Mouse (Mus musculus) embryo, embryonic 11 days (tissue): ENCODE measurements around the gene B830017H08Rik.

Experiments
- DNase-seq: peaks from one replicate; pipeline ENCODE4 v3.0.0-alpha.2; 2015

Gene B830017H08Rik

DNA sequence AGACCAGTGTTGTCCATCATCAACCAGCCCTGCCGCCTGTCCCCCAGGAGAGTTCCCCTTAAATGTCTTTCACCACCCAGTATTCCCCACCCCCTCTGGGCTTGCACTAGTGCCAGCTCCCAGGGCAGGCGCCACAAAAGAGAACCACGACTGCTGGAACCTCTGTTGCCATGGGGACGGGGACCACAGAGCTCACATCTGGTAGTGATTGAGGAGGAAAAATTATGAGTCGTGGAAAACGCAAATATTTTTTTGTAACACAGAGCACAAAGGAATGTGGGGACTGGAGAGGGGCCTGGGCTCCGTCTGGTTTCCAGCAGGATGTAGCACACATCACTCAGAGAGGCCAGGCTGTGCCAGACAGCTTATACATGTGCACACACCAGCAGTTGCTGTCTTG lies 23.2 kb upstream of the B830017H08Rik start:
- DNase-seq = peak; percentile 88

DNA sequence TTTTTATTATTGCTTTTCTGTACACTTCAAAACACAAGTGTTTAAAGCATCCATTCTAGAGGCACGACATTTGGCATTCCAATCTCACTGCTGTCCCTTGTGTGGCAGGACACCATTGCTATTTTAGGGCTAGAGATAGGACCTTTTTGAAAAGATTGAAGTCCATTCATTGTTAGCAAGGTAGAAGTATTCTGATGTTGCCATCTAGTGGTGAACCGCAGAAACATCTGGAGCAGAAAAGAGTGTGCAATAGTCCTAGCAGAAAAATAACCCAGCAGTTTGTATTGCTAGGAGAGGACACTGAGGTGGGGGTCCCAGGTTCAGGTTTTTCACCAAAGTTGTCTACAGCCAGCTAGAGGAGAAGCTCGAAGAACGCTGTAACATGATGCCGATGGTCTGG lies 20.8 kb upstream of the B830017H08Rik start:
- DNase-seq = peak; percentile 74

DNA sequence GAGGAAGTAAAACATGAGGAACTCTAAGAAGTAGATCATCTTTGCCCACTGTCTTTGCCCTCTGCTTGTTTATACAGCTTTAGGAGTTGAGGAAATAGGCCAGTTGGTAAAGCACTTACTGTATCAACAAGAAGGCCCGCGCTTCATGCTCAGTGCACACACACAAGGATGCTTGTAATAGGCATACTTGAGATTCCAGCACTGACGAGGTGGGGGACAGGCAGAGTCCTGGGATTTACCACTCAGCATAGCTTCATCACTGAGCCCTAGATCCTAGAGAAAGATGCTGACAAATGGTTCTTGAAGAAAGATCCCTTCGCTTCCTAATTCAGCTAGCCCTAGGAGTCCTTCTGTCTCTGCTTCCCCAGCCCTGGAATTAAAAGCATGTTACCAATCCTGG lies 19.7 kb upstream of the B830017H08Rik start:
- no peak for DNase-seq

DNA sequence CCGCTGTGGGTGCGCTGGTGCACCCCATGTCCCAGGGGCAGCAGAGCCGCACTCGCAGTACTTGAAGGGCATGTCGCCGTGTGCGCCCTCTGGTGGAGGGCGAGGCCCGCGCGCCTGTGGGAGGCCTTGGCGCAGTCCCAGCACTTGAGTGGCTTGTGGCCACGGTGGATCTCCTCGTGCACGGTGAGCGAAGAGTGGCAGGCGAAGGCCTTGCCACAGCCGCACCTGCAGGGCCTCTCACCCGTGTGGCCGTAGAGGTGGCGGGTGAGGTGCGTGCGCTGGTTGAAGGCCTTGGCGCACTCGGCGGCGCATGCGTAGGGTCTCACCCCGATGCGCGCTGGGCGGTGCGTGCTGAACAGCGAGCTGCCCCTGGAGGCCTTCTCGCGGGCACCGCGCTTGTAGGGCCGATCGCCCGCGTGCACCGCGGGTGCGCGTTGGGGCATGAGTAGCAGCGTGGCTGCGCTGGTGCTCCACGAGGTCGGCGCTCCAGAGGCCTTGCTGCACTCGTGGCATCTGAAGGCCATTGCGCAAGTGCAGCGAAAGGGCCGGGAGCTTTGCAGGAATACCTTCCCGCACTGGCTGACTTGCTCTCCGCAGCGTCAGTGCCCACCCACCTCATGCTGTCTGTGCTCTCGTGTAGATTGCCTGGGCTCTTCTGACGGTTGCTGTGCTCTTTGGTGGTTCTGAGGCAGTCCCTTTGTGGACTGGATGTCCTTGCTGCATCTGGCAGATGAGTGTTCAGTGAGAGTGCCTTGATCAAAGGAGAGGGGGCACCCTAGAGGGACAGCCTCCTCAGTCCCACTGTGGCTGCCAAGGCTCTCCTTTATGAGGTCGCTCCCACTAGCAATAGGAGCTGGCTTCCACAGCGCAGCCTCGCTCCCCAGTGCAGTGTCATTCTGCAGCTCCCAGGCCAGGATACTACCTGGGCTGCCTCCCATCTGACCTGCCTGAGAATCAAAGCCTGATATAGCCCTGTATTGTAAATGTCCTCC lies 17.2 kb upstream of the B830017H08Rik start:
- peak; percentile 92 for DNase-seq

DNA sequence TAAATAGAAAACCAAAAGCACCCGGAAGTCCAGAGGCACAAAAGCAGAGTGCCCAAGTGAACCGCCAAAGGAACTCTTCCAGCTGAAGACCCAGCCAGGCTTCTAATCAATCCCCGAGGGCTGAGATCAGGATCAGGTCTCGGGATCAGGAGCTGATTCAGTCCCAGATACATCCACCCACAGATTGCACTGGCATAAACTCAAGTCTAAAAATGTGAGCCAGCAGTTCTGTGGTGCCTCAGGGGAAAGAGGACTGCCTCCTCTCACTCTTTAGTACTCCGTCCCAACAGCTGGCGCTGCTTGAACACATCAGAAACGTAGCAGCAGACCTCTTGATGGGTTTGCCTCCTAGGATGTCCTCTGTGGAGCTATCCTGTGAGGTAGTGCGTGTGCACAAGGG lies 16.4 kb upstream of the B830017H08Rik start:
- no peak for DNase-seq

DNA sequence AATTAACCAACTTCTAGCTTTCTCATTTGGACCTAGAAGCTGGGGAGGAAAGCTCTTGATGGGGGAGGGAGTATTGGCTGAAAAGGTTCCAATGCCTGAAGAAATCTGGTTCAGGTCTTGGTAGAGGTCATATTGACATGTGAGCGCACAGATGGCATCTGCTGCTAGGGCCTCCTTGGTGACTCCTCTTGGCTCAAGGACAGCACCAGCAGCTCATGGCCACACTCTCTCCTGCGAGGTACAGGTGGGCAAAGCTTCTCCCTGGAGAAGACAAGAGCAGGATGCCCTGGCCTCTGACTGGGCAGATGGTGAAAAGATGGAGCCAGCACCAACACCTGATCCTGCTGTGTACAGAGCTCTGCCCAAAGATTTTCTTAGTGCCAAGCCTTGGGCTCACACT lies 6.4 kb upstream of the B830017H08Rik start:
- no peak for DNase-seq

DNA sequence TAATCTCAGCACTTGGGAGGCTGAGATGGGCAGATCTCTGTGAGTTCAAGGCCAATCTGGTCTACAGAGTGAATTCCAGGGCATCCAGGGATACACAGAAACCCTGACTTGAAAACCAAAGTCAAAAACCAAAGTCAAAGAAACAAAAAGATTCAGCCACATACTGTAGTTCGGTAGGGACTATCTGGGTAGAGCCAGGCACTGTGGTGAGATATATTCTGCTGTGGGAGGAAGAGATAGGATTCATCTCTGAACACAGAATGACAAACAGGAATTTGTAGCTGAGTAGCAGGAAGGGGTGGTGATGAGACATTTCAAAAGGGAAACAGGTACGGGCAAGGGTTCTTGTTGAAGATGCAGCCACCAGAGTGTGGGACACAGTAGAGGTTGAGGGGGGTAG lies 4.7 kb upstream of the B830017H08Rik start:
- DNase-seq = no peak

DNA sequence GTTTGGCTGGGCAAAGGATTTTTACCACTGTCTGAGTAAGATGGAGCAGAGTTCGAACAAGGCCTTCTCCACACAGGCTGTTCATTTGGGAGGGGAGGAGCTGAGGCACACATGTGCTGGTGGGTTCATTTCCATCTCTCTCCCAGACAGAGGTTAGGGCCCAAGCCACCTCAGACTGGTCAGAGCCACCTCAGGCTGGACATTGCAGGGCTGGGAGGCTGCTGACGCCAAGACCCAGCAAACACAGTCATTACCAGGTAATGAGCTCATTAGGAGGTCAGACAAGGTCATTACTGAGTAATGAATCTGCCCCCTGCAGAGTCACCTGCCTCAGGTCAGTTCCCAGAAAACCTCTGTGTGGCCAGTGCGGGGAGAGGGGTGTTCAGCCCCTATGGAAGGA lies 4.1 kb upstream of the B830017H08Rik start:
- DNase-seq = no peak

DNA sequence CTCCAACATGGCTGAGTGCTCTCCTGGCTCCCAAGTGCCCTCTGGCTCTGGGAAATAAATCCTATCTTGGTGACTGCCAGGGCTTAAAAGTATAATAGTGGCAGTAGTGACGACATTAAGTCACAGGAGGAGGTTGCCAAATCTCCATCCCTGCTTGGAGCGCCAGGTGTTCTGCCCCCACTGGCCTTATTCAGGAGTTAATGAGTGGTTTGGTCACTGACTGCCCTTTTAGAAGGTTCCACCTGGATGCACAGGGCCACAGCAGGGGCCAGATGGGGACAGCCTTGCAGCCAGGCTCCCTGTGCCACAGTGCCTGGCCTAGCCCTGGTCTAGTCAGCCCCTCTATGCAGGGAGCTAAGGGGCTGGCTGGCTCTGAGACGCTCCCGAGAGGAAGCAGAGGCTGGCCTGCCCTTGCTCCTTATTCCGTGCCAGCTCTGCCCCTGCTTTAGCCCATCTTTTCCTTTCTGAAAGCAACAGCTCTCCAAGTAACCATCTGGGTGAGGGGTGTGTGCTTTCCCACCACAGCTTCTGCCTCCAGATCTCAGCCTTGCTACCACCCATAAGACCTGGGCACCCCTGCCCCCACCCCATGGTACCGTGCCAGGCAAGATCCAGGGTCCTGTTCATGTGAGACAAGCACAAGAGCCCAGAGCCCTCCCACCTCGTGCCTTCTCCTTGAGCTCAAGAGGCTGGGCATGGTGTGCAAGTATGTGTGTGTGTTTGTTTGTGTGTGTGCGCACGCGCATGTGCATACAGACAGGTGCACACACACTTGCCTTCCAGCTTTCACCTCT lies 2.3 kb upstream of the B830017H08Rik start:
- no peak for DNase-seq

DNA sequence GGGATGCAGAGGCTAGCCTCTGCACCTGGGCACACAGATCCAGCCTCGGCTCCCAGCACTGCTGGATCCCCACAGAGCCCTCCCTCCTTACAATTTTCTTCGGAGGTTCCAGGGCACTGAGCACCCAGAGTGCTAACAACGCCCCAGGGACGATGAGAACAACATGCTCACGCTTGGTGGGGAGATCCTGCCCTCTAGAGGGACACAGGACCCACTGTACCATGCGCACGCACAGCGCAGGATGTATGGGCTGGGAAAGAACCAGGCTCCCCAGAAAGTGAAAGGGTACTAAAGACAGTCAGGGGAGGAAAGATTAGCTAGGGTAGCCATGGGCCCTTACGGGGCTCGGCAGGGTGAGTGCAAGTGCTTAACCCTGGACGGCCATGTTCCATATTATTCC lies 1.1 kb upstream of the B830017H08Rik start:
- DNase-seq = peak; percentile 53

DNA sequence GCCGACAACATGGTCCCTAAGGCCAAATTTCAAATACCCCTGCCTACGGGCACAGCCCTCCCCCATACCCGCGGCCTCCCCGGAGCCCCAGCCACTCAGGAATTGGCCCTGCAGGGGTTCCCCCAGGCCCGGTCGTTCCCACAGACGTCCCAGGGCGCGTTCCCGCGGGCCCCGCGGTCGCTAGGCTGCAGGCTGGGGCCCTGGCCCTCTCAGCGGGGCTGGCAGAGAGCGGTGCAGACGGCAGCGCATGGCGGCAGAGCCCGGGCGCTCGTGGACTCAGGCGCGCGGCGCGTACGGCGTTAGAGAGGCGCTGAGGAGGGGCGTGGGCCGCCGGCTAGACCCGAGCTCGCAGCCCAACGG lies 380 bp downstream of the B830017H08Rik start:
- DNase-seq = peak; percentile 65

DNA sequence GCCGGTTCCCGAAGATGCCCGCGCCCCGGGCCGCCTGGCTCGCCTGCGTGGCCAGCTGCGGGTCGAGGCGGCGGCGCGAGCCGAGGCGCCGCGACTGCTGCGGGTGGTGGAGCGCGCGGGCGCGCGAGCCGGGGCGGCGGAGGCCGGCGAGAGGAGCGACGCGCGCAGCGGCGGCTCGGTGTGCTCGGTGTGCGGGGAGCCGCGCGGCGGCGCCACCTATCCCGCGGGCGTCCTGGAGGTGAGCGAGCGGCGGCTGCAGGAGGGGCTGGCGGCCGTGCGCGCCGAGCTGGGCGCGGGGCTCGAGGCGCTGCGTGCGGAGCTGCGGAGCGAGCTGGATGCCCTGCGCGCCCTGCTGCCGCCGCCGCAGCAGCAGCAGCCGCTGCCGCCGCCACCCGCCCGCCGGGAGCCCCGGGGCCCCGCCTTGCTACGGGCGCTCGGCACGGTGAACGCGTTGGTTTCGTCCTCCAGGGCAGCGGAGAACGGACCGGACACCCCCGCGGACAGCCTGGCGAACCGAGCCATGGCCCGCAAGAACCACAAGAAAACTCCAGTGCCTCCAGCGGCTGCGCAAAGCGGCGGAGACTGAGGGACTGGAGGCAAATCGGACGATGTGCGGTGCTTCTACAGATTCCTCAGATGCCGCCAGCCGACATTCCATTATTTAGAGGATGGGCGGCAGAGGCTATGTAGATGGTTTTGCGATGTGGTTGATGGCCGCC lies 919 bp downstream of the B830017H08Rik start:
- peak; percentile 69 for DNase-seq

DNA sequence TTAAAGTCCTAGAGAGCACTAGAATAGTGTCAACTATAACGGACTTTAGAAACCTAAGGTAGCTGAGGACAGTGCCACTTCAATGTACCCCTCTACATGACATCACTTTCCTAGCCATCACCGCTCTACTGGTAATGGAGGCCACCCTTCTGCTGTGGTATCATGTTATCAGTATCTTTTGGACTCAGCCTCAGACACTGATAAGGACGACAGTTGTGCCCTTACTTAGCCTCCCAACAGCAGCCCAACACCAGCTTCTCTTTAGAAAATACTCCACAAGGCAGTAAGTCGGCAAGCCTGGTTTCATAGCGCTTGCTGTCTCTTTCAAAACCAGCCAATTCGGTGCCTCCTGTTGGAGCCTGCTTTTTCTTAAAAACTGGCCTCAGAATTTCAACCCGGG lies 1.6 kb downstream of the B830017H08Rik start:
- no peak for DNase-seq

DNA sequence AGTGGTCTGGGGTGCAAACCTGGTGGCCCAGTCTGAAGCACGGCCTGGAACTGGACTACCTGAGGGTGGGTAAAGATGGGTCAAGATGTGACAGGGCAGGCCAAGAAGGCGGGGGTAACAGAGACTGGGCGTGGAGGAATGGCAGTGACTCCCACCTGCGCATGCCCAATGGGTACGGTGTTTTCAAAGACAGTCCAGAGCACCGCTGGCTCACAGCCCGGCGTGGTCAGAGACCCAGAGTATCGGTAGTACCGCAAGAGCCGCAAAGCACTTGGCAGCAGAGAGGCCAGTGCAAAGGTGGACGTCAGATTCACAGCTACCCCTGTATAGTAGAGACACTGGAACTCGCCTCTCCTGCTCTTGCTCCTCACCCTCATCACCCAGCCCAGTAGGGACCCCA lies 2.6 kb downstream of the B830017H08Rik start:
- no peak for DNase-seq

DNA sequence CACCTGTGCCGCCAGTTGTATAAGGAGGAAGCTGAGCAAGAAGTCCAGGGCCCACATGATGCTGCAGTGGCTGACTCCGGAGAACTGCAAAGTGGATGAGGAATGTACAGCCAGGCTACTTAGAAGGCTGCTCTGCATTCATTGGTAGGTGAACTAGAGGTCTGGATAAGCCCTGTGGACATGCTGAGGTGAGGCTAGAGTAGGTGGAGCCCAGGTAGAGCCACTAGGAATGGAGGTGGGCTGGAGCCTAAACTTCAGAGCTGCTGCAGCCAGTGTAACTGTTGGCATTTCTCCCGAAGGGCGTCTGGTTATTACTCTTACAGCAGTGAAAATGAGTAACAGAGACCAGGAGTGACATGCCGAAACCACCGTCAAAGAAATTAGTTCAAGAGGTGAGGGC lies 5.1 kb downstream of the B830017H08Rik start, which contains the start of gene Car15:
Gene Car15 (minus strand): TSS at position 314 of the 400 bp plus-strand sequence.
- DNase-seq = no peak

DNA sequence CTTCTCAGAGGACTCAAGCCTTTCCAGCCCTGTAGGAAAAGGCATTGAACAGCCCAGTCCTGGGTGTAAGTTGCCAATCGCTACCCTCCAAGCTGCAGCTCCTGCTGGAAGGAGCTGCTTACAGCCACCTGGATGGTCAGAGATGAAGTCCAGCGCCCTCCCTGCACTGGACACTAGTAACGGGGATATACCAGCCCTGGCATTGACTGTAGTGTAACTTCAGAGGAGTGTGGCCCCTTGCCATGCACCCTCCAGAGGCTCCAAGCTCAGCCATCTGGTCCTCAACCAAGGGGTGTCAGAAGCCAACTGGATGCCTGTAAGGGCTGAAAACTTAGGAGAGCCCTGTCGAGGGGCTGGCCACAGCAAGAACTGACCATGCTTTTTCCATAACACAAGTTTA lies 7.1 kb downstream of the B830017H08Rik start:
- DNase-seq = no peak

DNA sequence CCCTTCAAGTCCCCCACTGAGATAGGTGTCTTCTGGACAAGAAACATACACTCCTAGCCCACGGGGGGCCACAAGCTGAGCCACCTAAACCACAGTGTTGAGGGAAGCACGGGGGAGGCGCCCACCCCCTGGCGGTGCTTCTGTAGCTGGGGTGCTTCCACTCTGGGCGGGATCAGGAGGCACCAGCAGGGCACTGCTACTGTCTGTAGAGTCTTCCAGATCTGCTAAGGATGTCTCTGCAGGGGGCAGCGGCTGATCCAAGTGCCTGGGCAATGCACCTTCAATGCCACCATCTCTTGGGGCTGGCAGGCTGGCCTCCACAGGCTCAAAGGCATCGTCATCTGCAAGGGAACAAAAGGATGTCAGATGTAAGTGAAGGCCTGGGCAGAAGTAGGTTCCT lies 9.5 kb downstream of the B830017H08Rik start:
- DNase-seq = no peak

DNA sequence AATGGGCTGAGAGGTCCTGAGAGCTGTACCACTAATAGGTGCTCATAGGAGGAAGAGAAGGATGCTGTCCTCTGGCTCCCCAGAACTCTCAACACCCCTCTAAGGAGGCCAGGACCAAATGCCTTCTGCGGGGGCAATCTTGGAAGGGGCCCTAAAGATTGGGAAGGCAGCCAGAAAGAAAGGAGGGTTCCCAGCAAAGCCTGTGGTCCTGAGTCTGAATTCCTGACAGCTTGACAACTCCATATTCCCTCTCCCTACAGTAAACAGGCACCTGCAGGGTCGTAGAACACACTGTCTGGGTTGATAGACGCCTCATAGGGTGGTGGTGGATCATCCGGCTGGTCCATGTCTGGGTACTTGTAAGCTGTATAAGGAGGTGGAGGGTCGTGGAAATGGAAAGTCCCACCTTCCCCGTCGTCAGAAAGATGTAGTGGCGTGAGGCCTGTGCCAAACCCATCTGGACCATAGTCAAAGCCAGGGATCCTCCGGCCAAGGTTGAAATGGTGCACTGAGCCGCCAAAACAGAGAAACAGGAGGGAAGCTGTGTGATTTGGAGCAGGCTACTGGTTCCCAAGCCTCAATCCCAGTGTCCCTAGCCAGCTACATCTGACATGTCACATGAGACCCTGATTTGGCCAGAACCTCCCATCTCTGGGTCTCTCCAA lies 10.9 kb downstream of the B830017H08Rik start:
- no peak for DNase-seq

DNA sequence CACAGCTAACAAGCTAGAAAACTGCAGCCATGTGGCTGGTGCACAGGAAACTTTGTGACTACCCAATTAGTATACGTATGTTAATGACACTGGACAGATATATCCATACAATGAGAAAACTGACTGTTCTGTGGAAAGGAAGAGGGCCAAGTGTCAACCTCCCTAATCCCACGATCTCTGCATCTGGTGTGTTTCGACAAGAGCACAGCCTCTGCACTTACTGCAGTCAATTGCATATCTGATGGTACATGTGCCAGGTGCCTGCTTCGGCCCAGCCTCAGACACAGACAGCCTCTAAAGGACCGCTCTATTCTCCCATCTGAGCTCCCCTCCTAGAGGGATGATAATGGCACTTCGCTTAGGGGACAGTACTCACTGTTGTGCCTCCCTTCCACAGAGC lies 15.5 kb downstream of the B830017H08Rik start:
- DNase-seq = no peak

DNA sequence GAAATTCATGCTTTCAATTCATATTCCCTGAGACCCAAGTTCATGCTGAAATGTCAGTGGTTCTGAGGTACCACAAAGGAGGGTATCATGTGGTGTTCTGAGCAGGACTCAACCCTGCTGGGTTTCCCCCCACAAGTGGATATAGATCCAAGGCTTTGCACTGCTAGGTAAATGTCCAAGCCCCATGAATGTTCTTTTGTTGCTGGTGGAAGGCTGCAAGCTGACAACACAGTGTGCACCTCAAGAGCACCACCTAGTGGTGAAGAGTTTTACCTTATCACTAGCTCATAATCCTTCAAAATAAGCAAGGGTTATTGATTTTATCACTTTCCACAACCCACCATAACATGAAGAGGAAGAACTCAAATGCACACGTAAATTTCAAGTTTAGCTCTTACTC lies 16.0 kb downstream of the B830017H08Rik start:
- DNase-seq = peak; percentile 84

DNA sequence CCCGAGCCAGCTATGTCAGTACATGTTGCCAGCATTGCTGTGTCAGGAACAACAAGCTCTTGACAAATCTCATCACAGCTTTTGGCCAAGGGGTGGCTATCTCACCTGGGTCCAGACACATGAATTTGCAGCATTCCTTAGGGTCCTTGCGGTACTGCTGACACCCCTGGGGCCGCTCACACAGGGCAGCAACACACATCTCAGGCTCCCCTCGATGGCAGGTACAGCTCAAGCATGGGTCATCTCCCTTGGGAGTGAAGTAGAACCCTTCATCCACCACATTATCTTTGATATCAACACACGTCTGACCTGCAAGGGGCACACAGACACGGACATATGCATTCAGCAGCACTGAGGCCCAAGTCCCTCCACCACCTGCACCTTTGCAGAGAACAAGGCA lies 16.6 kb downstream of the B830017H08Rik start:
- no peak for DNase-seq

DNA sequence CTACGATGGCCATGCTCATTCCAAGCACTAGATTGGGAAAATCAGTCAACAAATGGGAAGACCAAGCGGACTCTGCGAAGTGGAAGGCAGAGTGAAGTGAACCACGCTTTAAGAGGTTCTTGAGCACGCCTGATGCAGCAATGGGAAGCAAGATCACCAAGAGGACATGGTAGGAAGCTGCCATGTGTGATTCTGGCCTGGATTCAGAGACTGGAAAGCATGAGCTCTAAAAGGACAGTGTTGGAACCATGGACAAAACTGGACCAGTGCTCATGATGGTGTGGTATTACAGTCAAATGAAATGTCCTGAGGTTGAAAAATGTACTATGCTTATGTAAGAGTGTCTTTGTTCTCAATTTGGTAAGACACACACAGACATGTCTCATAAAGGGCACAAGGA lies 18.4 kb downstream of the B830017H08Rik start:
- DNase-seq = no peak

DNA sequence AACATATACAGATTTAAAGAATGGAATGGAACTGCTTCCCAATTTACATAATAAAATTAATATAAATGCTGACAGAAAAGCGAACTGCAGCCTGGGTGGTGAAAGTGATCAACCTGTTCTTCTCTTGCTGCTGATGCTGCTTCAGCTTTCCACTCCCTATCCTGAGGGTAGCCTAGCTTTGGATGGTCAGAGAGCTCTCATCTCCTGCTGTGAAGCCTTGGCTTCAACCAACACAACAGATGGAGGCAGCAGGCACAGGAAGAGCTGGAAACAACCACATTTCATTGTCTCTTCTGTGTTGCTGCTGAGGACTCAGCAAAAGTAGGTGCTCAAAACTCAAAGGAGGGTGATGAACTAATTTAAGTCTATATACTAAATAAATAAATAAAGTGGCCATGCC lies 18.9 kb downstream of the B830017H08Rik start:
- no peak for DNase-seq
